Mouse (Mus musculus) MEL (cell line): ENCODE results near the gene Ptchd1. TPM values are rescaled to one million over a fixed set of nuclear protein-coding genes. Genes with fewer than 3 reads are reported as not detected.

Source experiments
- DNase-seq: peaks from one replicate; pipeline ENCODE4 v3.0.0; 2011; ENCODE audit warnings: low read depth, low spot score
- H3K27ac ChIP-seq: 2 replicates; pipeline ENCODE4 v1.5.1; 2012; ENCODE audit warnings: low read depth, mild to moderate bottlenecking, control low read depth, low read length, moderate library complexity; ENCODE audit not compliant: control insufficient read depth
- H3K27me3 ChIP-seq, 2 experiments: fragments of 150-350 bp in 1 of 2; sonication (generic) in 1 of 2; 2 replicates each; pipeline ENCODE4 v1.6.1; 2012; ENCODE audit warnings: low read length in 2 of 2, mild to moderate bottlenecking in 2 of 2, improper control_type of control experiment in 1 of 2, moderate library complexity in 1 of 2; ENCODE audit not compliant: insufficient read depth in 2 of 2, control insufficient read depth in 1 of 2
- H3K36me3 ChIP-seq, 2 experiments: 2 replicates each; pipeline ENCODE4 v1.6.1; 2012 to 2014; ENCODE audit warnings: low read length in 2 of 2, improper control_type of control experiment in 1 of 2, inconsistent platforms in 1 of 2, mild to moderate bottlenecking in 1 of 2; ENCODE audit not compliant: insufficient read depth in 2 of 2, control insufficient read depth in 1 of 2
- H3K4me1 ChIP-seq, 2 experiments: fragments of 150-350 bp in 1 of 2; sonication (generic) in 1 of 2; 2 replicates each; pipeline ENCODE4 v1.6.1; 2012; ENCODE audit warnings: low read length in 2 of 2, improper control_type of control experiment in 1 of 2, mild to moderate bottlenecking in 1 of 2; ENCODE audit not compliant: insufficient read depth in 2 of 2, control insufficient read depth in 1 of 2
- H3K4me3 ChIP-seq, 2 experiments: fragments of 150-350 bp in 1 of 2; sonication (generic) in 1 of 2; 2 replicates each; pipeline ENCODE4 v1.5.1; 2012; ENCODE audit warnings: low read depth in 2 of 2, low read length in 2 of 2, mild to moderate bottlenecking in 2 of 2, moderate library complexity in 2 of 2, control low read depth in 1 of 2, improper control_type of control experiment in 1 of 2; ENCODE audit not compliant: control insufficient read depth in 1 of 2, insufficient read depth in 1 of 2
- H3K79me2 ChIP-seq: 2 replicates; pipeline ENCODE4 v1.6.1; 2012; ENCODE audit warnings: mild to moderate bottlenecking, low read length, moderate library complexity; ENCODE audit not compliant: control insufficient read depth, poor library complexity, insufficient read depth
- H3K9ac ChIP-seq: 2 replicates; pipeline ENCODE4 v1.6.1; 2012; ENCODE audit warnings: low read depth, mild to moderate bottlenecking, control low read depth, low read length, moderate library complexity; ENCODE audit not compliant: control insufficient read depth, poor library complexity, severe bottlenecking
- H3K9me3 ChIP-seq: fragments of 150-350 bp; sonication (generic); replicated peaks from 2 replicates; pipeline ENCODE4 v1.6.1; 2012; ENCODE audit warnings: mild to moderate bottlenecking, low read length, improper control_type of control experiment, moderate library complexity; ENCODE audit not compliant: insufficient read depth
- POLR2A ChIP-seq, 2 experiments: IDR thresholded peaks; 2 replicates each; pipeline ENCODE4 v1.6.1; 2011 to 2012; ENCODE audit warnings: low read length in 2 of 2, mild to moderate bottlenecking in 2 of 2, control low read depth in 1 of 2, improper control_type of control experiment in 1 of 2, low read depth in 1 of 2, moderate library complexity in 1 of 2; ENCODE audit not compliant: control insufficient read depth in 1 of 2, insufficient read depth in 1 of 2, poor library complexity in 1 of 2
- ZNF384 ChIP-seq: IDR thresholded peaks from 2 replicates; pipeline ENCODE4 v1.6.1; 2012; ENCODE audit warnings: low read depth, mild to moderate bottlenecking, inconsistent platforms, low read length, improper control_type of control experiment
- polyA plus RNA-seq, 2 experiments: library from polyadenylated mRNA; stranded (reverse) in 1 of 2; unstranded in 1 of 2; fragments of >175 nt in 1 of 2; fragments of >200 nt in 1 of 2; gene quantifications; 2 replicates each; pipeline versions ENCODE4 v1.2.1 to v1.2.4; 2012; ENCODE audit warnings: low replicate concordance in 2 of 2, low read depth in 1 of 2; ENCODE audit not compliant: insufficient read length in 2 of 2, insufficient read depth in 1 of 2, missing spikeins in 1 of 2
- total RNA-seq: library from RNA; depleted of rRNA; stranded (reverse); fragments of 300-350 nt; gene quantifications from 2 replicates; pipeline ENCODE4 v1.2.3, GENCODE M21; 2012; rRNA removed

The Ptchd1 gene
- total and polyA plus RNA-seq, 3 experiments: not detected

DNA sequence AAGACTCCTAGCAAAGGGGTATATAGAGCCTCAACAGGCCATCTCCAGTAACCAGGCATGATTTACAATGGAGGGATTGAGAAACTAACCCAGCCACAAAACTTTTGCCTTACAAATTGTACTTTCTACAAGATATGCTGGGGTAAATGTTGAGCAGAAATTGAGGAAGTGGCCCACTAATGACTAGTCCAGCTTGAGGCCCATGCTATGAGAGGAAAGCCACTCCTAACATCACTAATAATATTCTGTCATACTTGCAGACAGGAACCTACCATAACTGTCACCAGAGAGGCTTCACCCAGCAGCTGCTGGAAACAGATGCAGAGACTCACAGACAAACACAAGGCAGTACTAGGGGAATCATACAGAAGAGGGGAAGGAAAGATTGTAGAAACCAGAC lies 79.8 kb downstream of the Ptchd1 start:
- no peaks in the 10 kb centered on the region for H3K9me3 ChIP-seq
- TF ChIP-seq ZNF384: no peak
- TF ChIP-seq POLR2A (IDR thresholded peaks at IDR 0.05; ENCODE audit: control insufficient read depth in 1 of 2, insufficient read depth in 1 of 2, low read depth in 1 of 2, low read length in 2 of 2, poor library complexity in 1 of 2): no peak
- no peak overlapping the region for H3K4me3 ChIP-seq
- no peaks in the 10 kb centered on the region for H3K36me3 ChIP-seq
- H3K4me1 ChIP-seq: no peaks in the 10 kb centered on the region
- DNase-seq: no peak
- no peak overlapping the region for H3K9ac ChIP-seq
- H3K79me2 ChIP-seq: no peaks in the 10 kb centered on the region
- no peaks in the 10 kb centered on the region for H3K27me3 ChIP-seq
- no peak overlapping the region for H3K27ac ChIP-seq

Other genes with a start within 250 kb of the Ptchd1 start
- gene Gm15155, start 927 bp upstream of the Ptchd1 start, total RNA-seq: not detected in 2 replicates
- not detected for gene Gm15155, start 927 bp upstream of the Ptchd1 start, polyA plus RNA-seq